Mouse (Mus musculus): ENCODE measurements around the gene Sprr2a2. TPM values are rescaled to one million over a fixed set of nuclear protein-coding genes. Genes with fewer than 3 reads are reported as not detected.
"Not testable (repeated sequence)": the region's sequence is repeated elsewhere in the genome, so short reads cannot be mapped to it uniquely, and the experiment has no call there.

Sprr2a2 gene
- polyA plus RNA-seq, 1 experiment from 2014 or later = 2.0 TPM

DNA sequence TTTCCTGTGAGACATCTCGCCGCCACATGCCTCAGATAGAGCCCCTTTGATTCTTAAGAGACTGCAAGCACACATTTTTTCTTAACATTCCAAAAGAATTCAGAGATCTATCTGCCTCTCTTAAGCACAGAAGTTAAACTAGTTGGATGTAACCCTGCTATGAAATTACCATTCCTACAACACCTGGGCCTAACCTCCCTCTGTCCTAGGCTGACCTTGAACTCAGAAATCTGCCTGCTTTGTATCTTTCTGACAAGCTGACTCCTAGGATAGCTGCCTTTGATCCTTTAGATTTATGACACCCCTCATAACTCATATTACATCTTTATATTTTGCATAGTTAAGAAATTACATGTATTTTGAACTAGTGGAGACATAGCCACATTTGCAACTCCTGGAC is 47.7 kb downstream of the Sprr2a2 start:
- H3K4me3 ChIP-seq (ENCODE audit: low read depth, low read length); H3K27me3 ChIP-seq (ENCODE audit: control insufficient read depth, insufficient read depth, low read depth, low read length); H3K4me1 ChIP-seq (ENCODE audit: control insufficient read depth, low read depth, low read length); H3K9me3 ChIP-seq (replicated peaks; ENCODE audit: control insufficient read depth, low read length); H3K27ac ChIP-seq (ENCODE audit: low read length); H3K36me3 ChIP-seq (ENCODE audit: control insufficient read depth, insufficient read depth); H3K9ac ChIP-seq (ENCODE audit: low read depth, low read length); H3K4me2 ChIP-seq (ENCODE audit: low read depth, low read length); ATAC-seq (ENCODE audit: low read depth): not testable (repeated sequence)
- WGBS (ENCODE audit: insufficient replicate concordance) = no CpG with 5 or more reads among the region's 2 CpGs

DNA sequence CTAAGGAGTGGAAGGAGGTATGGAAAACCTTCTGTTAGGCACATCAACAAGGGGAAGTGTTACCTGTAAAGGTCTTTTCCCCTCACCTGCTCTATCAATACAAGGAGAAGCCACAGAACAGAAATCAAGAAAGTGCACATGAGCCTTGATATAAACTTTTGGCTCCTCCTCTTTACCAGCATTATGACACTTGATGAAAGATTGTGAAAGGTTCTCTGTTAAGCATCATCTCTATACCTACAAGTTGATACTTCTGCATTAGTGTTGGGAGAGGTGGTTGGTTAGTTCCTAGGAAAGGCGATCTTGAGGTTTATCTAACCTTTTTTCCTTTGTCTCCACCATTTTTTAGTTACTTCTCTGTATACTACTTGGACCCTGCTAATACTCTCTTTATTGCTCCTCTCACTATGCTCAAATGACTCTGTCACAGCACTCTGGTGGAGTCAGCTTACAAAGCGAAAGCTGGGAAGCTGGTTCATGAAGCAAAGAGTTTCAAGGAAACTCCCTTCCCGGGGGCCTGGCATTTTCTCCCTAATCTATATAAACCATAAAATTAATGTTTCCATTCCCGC is 55.8 kb downstream of the Sprr2a2 start:
- H3K27me3 ChIP-seq (ENCODE audit: control insufficient read depth, insufficient read depth, low read depth, low read length); H3K4me1 ChIP-seq (ENCODE audit: control insufficient read depth, low read depth, low read length); H3K9me3 ChIP-seq (replicated peaks; ENCODE audit: control insufficient read depth, low read length); H3K4me2 ChIP-seq (ENCODE audit: low read depth, low read length); H3K4me3 ChIP-seq (ENCODE audit: low read depth, low read length); H3K36me3 ChIP-seq (ENCODE audit: control insufficient read depth, insufficient read depth); H3K9ac ChIP-seq (ENCODE audit: low read depth, low read length); H3K27ac ChIP-seq (ENCODE audit: low read length): not testable (repeated sequence)
- 0 out of 2 replicates have a peak, but pooled peaks have one; percentile 9 for ATAC-seq (ENCODE audit: low read depth)
- WGBS (ENCODE audit: insufficient replicate concordance) = no CpG with 5 or more reads among the region's 4 CpGs

DNA sequence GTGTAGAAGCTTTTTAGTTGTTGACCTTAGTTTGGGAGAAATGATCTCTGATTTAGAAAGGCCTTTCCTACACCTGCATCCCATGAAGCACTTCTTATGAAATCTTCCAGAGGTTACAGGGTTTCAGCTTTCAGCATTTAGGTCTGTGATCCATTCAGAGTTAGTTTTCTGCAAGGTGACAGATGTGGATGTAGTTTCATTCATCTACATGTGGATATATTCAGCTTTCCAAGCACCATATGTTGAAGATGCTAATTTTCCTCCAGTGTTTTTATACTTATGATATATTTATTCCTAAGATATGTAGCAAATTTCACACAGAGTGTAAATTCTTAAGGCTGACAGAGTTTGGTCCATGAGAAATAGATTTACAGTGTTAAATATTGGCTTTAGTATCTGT is 57.8 kb downstream of the Sprr2a2 start:
- not testable (repeated sequence) for ATAC-seq (ENCODE audit: low read depth)

DNA sequence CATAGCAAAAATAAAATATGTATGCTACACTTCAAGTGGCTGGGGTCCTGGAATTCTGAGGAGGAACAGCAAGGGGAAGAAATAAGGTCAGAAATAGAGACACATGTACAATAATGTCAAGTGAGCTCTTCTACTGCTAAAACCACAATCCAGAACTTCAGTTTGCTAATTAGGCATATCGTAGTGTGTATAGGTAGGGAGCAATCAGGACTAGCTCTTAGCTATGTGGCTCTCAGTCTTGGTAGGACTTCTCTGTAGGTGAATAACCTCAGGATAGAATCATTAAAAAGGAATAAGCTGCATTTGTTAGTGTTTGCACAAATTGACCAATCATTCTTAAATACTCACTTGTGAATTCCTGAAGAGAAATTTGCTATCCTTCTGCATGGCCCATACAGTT is 58.3 kb downstream of the Sprr2a2 start:
- H3K36me3 ChIP-seq (ENCODE audit: control insufficient read depth, insufficient read depth); H3K27me3 ChIP-seq (ENCODE audit: control insufficient read depth, insufficient read depth, low read depth, low read length); H3K4me3 ChIP-seq (ENCODE audit: low read depth, low read length); H3K9ac ChIP-seq (ENCODE audit: low read depth, low read length); H3K4me2 ChIP-seq (ENCODE audit: low read depth, low read length); H3K4me1 ChIP-seq (ENCODE audit: control insufficient read depth, low read depth, low read length); H3K27ac ChIP-seq (ENCODE audit: low read length); ATAC-seq (ENCODE audit: low read depth); H3K9me3 ChIP-seq (replicated peaks; ENCODE audit: control insufficient read depth, low read length): not testable (repeated sequence)
- no CpG with 5 or more reads among the region's 1 CpGs for WGBS (ENCODE audit: insufficient replicate concordance)

More for the DNA sequence above, 57.8 kb downstream of the Sprr2a2 start:
- H3K9me3 ChIP-seq (replicated peaks; ENCODE audit: control insufficient read depth, low read length); H3K4me2 ChIP-seq (ENCODE audit: low read depth, low read length); H3K36me3 ChIP-seq (ENCODE audit: control insufficient read depth, insufficient read depth); H3K4me3 ChIP-seq (ENCODE audit: low read depth, low read length); H3K27me3 ChIP-seq (ENCODE audit: control insufficient read depth, insufficient read depth, low read depth, low read length); H3K9ac ChIP-seq (ENCODE audit: low read depth, low read length); H3K4me1 ChIP-seq (ENCODE audit: control insufficient read depth, low read depth, low read length); H3K27ac ChIP-seq (ENCODE audit: low read length): not testable (repeated sequence)

DNA sequence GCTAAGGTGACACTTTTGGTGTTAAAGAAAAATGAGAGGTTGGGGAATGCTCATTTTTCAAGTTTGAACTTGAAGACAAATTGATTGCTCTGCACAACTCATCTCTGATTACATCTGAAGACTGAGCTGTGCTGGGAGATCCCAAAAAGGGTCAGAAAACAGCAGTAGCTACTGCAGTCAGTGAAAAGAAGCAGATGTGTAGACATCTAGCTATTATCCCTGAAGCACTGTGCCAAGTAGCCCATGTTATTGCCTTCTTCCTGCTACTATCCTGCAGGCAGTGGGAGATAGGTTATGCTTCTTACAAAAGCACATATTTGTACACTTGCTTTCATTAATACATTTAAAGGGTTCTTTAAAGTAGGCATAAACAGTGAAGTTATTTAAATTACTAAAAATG is 63.9 kb downstream of the Sprr2a2 start:
- H3K9ac ChIP-seq (ENCODE audit: low read depth, low read length); H3K27me3 ChIP-seq (ENCODE audit: control insufficient read depth, insufficient read depth, low read depth, low read length); H3K9me3 ChIP-seq (replicated peaks; ENCODE audit: control insufficient read depth, low read length); H3K4me1 ChIP-seq (ENCODE audit: control insufficient read depth, low read depth, low read length); ATAC-seq (ENCODE audit: low read depth); H3K36me3 ChIP-seq (ENCODE audit: control insufficient read depth, insufficient read depth); H3K27ac ChIP-seq (ENCODE audit: low read length); H3K4me2 ChIP-seq (ENCODE audit: low read depth, low read length); H3K4me3 ChIP-seq (ENCODE audit: low read depth, low read length): not testable (repeated sequence)

DNA sequence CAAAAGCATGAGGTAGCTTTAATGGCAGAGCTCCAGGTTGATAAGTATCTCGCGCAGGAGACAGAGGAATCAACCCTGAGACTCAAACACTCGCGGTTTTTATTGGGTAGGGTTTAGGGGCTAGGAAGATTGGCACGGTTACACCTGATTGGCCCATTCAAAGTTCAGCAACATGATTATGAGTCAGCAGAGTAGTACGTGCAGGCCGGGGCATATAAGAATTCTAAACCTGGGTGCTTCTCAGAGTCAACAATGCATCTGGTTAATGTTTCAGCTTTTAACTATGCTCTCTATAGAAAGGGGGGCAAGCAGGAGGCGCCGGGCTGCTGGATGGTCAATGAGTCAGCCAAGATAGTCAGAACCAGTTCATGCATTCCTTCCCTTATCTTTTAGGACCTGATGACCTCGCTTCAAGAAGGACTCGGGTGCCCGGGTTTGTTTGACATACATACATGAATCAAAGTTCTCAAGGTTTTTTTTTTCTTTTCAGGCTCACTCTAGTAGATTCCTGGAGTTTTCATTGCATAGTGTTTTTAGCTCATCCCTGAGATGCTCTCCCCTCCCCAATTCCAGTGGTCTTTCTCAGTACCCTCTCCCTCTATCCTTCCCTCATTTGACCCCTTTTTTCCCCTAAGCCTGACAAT is 65.4 kb downstream of the Sprr2a2 start:
- H3K4me1 ChIP-seq (ENCODE audit: control insufficient read depth, low read depth, low read length); H3K27me3 ChIP-seq (ENCODE audit: control insufficient read depth, insufficient read depth, low read depth, low read length); H3K27ac ChIP-seq (ENCODE audit: low read length); H3K9me3 ChIP-seq (replicated peaks; ENCODE audit: control insufficient read depth, low read length); H3K4me2 ChIP-seq (ENCODE audit: low read depth, low read length); H3K36me3 ChIP-seq (ENCODE audit: control insufficient read depth, insufficient read depth); H3K9ac ChIP-seq (ENCODE audit: low read depth, low read length); H3K4me3 ChIP-seq (ENCODE audit: low read depth, low read length): not testable (repeated sequence)
- whole genome bisulfite sequencing (ENCODE audit: insufficient replicate concordance) = 43% methylated on average over 5 of the region's 12 CpGs
- peak; percentile 68 for ATAC-seq (ENCODE audit: low read depth)

DNA sequence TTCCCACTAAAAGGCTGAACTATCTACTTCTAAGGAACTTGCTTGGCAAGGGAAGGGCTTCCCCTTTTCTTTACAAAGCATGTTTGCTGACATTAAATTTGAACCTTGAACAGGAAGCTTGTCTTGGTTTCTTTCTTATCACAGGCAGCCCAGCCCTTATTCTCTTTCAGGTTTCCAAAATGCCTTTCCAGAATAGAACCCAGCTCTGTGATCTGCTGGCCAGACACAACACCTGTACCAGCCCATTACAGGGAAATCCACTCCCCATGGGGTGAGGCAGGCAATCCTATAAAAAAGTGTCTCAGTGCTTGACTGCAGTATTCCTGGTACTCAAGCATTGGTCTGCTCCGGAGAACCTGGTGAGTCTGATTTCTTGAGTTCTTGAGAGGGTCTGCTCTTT is 69.4 kb downstream of the Sprr2a2 start, which contains the start of gene Sprr2a3:
Sprr2a3 (plus strand) TSS at position 317 of the 400 bp plus-strand sequence.
- H3K9ac ChIP-seq (ENCODE audit: low read depth, low read length); H3K36me3 ChIP-seq (ENCODE audit: control insufficient read depth, insufficient read depth); H3K27me3 ChIP-seq (ENCODE audit: control insufficient read depth, insufficient read depth, low read depth, low read length); H3K4me2 ChIP-seq (ENCODE audit: low read depth, low read length); H3K9me3 ChIP-seq (replicated peaks; ENCODE audit: control insufficient read depth, low read length); H3K27ac ChIP-seq (ENCODE audit: low read length); H3K4me3 ChIP-seq (ENCODE audit: low read depth, low read length); H3K4me1 ChIP-seq (ENCODE audit: control insufficient read depth, low read depth, low read length); ATAC-seq (ENCODE audit: low read depth): not testable (repeated sequence)
- 75% methylated on average over 1 of the region's 1 CpGs for WGBS (ENCODE audit: insufficient replicate concordance)

DNA sequence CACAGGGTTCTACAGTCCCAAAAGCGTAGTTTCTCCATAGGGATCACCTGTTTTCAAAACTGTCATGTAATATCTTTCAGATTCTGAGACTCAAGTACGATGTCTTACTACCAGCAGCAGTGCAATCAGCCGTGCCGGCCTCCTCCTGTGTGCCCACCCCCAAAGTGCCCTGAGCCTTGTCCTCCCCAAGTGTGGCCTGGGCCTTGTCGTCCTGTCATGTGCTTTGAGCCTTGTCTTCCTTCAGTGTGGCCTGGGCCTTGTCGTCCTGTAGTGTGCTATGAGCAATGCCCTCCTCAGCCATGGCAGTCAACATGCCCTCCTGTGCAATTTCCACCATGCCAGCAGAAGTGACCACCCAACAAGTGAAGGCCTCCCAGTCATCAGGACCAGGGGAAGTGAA is 72.8 kb downstream of the Sprr2a2 start:
- not testable (repeated sequence) for H3K27me3 ChIP-seq (ENCODE audit: control insufficient read depth, insufficient read depth, low read depth, low read length); H3K4me1 ChIP-seq (ENCODE audit: control insufficient read depth, low read depth, low read length); H3K4me3 ChIP-seq (ENCODE audit: low read depth, low read length); H3K9ac ChIP-seq (ENCODE audit: low read depth, low read length); H3K36me3 ChIP-seq (ENCODE audit: control insufficient read depth, insufficient read depth); H3K9me3 ChIP-seq (replicated peaks; ENCODE audit: control insufficient read depth, low read length); H3K27ac ChIP-seq (ENCODE audit: low read length); H3K4me2 ChIP-seq (ENCODE audit: low read depth, low read length); ATAC-seq (ENCODE audit: low read depth)
- WGBS (ENCODE audit: insufficient replicate concordance) = 55% methylated on average over 6 of the region's 6 CpGs

All from liver, embryonic 16.5 days (tissue).